Mouse (Mus musculus) intestine, embryonic 15.5 days (tissue): ENCODE data around the gene Zc2hc1c. TPM values are rescaled to one million over a fixed set of nuclear protein-coding genes. Genes with fewer than 3 reads are reported as not detected.
A peak's percentile ranks its signal among the peaks of the same experiment; 100 is the strongest.
"Not testable (repeated sequence)": the region's sequence is repeated elsewhere in the genome, so short reads cannot be mapped to it uniquely, and the experiment has no call there.

Experiments
- ATAC-seq: fragments of 200-750 bp; cut with Nextera tagmentation; 2 replicates; pipeline ENCODE4 v1.8.0; 2017; ENCODE audit warnings: moderate TSS enrichment, moderate library complexity
- H3K27ac ChIP-seq: fragments of 300-500 bp; sonication (generic); 2 replicates; pipeline ENCODE4 v1.5.1; 2015; ENCODE audit warnings: mild to moderate bottlenecking, inconsistent platforms
- H3K27me3 ChIP-seq: fragments of 300-500 bp; sonication (generic); replicated peaks from 2 replicates; pipeline ENCODE4 v1.6.1; 2015; ENCODE audit warnings: inconsistent platforms
- H3K36me3 ChIP-seq: fragments of 300-500 bp; sonication (generic); 2 replicates; pipeline ENCODE4 v1.6.1; 2015; ENCODE audit warnings: inconsistent platforms
- H3K4me1 ChIP-seq: fragments of 300-500 bp; sonication (generic); replicated peaks from 2 replicates; pipeline ENCODE4 v1.6.1; 2015; ENCODE audit warnings: inconsistent platforms
- H3K4me2 ChIP-seq: fragments of 300-500 bp; sonication (generic); replicated peaks from 2 replicates; pipeline ENCODE4 v1.6.1; 2015; ENCODE audit warnings: mild to moderate bottlenecking, inconsistent platforms
- H3K4me3 ChIP-seq: fragments of 300-500 bp; sonication (generic); replicated peaks from 2 replicates; pipeline ENCODE4 v1.5.1; 2015; ENCODE audit warnings: inconsistent platforms
- H3K9ac ChIP-seq: fragments of 300-500 bp; sonication (generic); 2 replicates; pipeline ENCODE4 v1.6.1; 2015; ENCODE audit warnings: inconsistent platforms
- H3K9me3 ChIP-seq: fragments of 300-500 bp; sonication (generic); 2 replicates; pipeline ENCODE4 v1.6.1; 2016; ENCODE audit warnings: inconsistent platforms
- WGBS: fragments of 180-500 bp; shearing (Covaris S2); methylation state at CpG from one replicate; pipeline ENCODE4 v1.1.7; 2015; 5-methylcytosine and 5-hydroxymethylcytosine counted together
- polyA plus RNA-seq: library from polyadenylated mRNA; unstranded; fragments of >200 nt; fragmentation: Nextera tagmentation; extraction: Ambion mirVana; gene quantifications from 2 replicates; pipeline ENCODE4 v1.2.1, GENCODE M21; 2015

Gene Zc2hc1c
- polyA plus RNA-seq, 1 experiment from 2014 or later, result 1.7 TPM

GRCm38 (mm10) chr12:85271132-85271842, 17.1 kb upstream of the Zc2hc1c start:
- 0 out of 2 replicates have a peak, but pooled peaks cover 5% of the 10 kb centered on the region for H3K4me1 ChIP-seq
- H3K4me3 ChIP-seq, result no peak overlapping the region
- no peak overlapping the region for H3K9ac ChIP-seq
- 71% methylated on average over 7 of the region's 7 CpGs for WGBS
- 0 out of 2 replicates have a peak, but pooled peaks cover 2% of the 10 kb centered on the region for H3K36me3 ChIP-seq
- H3K27me3 ChIP-seq, result no peaks in the 10 kb centered on the region
- H3K27ac ChIP-seq, result no peak overlapping the region
- H3K4me2 ChIP-seq, result no peak overlapping the region
- no peaks in the 10 kb centered on the region for H3K9me3 ChIP-seq
- no peak for ATAC-seq

- ATAC-seq, result no peak
- no peak overlapping the region for H3K27ac ChIP-seq
- WGBS, result 68% methylated on average over 4 of the region's 4 CpGs
Observed at GRCm38 (mm10) chr12:85271843-85272206, 16.6 kb upstream of the Zc2hc1c start.

GRCm38 (mm10) chr12:85273508-85273907, 14.9 kb upstream of the Zc2hc1c start:
- Histone ChIP-seq H3K36me3 (0 out of 2 replicates have a peak, but pooled peaks cover 2% of the 10 kb centered on the region), H3K9me3 (no peaks in the 10 kb centered on the region), H3K9ac (no peak overlapping the region), H3K27me3 (no peaks in the 10 kb centered on the region), H3K4me3 (no peak overlapping the region), H3K4me2 (no peak overlapping the region), H3K27ac (no peak overlapping the region), H3K4me1 (0 out of 2 replicates have a peak, but pooled peaks cover 5% of the 10 kb centered on the region)
- ATAC-seq, result no peak
- WGBS, result 62% methylated on average over 10 of the region's 10 CpGs

More at GRCm38 (mm10) chr12:85271843-85272206, 16.6 kb upstream of the Zc2hc1c start:
- H3K36me3 ChIP-seq, result 0 out of 2 replicates have a peak, but pooled peaks cover 2% of the 10 kb centered on the region
- H3K9me3 ChIP-seq, result no peaks in the 10 kb centered on the region
- H3K4me2 ChIP-seq, result no peak overlapping the region
- H3K9ac ChIP-seq, result no peak overlapping the region
- H3K4me3 ChIP-seq, result no peak overlapping the region
- H3K4me1 ChIP-seq, result 0 out of 2 replicates have a peak, but pooled peaks cover 5% of the 10 kb centered on the region
- H3K27me3 ChIP-seq, result no peaks in the 10 kb centered on the region

- peaks cover 6% of the 10 kb centered on the region; the same call in 1 of the 2 replicates for H3K4me1 ChIP-seq
- no peaks in the 10 kb centered on the region for H3K27me3 ChIP-seq
- no peaks in the 10 kb centered on the region for H3K9me3 ChIP-seq
- no peak for ATAC-seq
- no peak overlapping the region for H3K27ac ChIP-seq
- H3K4me3 ChIP-seq, result no peak overlapping the region
- 86% methylated on average over 5 of the region's 5 CpGs for WGBS
- H3K4me2 ChIP-seq, result no peak overlapping the region
- H3K36me3 ChIP-seq, result 0 out of 2 replicates have a peak, but pooled peaks cover 2% of the 10 kb centered on the region
- H3K9ac ChIP-seq, result no peak overlapping the region
Observed at GRCm38 (mm10) chr12:85276273-85276672, 12.1 kb upstream of the Zc2hc1c start.

GRCm38 (mm10) chr12:85278919-85279318, 9.5 kb upstream of the Zc2hc1c start:
- peaks cover 6% of the 10 kb centered on the region; the same call in 1 of the 2 replicates for H3K4me1 ChIP-seq
- 93% methylated on average over 10 of the region's 10 CpGs for WGBS
- H3K9ac ChIP-seq, result no peak overlapping the region
- H3K27me3 ChIP-seq, result no peaks in the 10 kb centered on the region
- H3K4me3 ChIP-seq, result no peak overlapping the region
- H3K27ac ChIP-seq, result no peak overlapping the region
- no peak overlapping the region for H3K4me2 ChIP-seq
- no peaks in the 10 kb centered on the region for H3K9me3 ChIP-seq
- ATAC-seq, result no peak
- H3K36me3 ChIP-seq, result 0 out of 2 replicates have a peak, but pooled peaks cover 2% of the 10 kb centered on the region

- Histone ChIP-seq H3K9me3 (no peaks in the 10 kb centered on the region), H3K27ac (peak overlapping the region; percentile 86; the same call in 1 of the 2 replicates), H3K9ac (peak overlapping the region; percentile 87), H3K4me2 (peak overlapping the region; percentile 91), H3K4me1 (peaks cover 6% of the 10 kb centered on the region; the same call in 1 of the 2 replicates), H3K4me3 (peak overlapping the region; percentile 74), H3K36me3 (0 out of 2 replicates have a peak, but pooled peaks cover 1% of the 10 kb centered on the region), H3K27me3 (no peaks in the 10 kb centered on the region)
- 6% methylated on average over 10 of the region's 10 CpGs for WGBS
- peak; percentile 40; the same call in 1 of the 2 replicates for ATAC-seq
Observed at GRCm38 (mm10) chr12:85279396-85280080, 8.9 kb upstream of the Zc2hc1c start.

- H3K4me2 ChIP-seq, result peak overlapping the region; percentile 91
- no peaks in the 10 kb centered on the region for H3K27me3 ChIP-seq
- peaks cover 6% of the 10 kb centered on the region; the same call in 1 of the 2 replicates for H3K4me1 ChIP-seq
- ATAC-seq, result peak; percentile 100
- under 1% methylated on average over 31 of the region's 31 CpGs for WGBS
- no peaks in the 10 kb centered on the region for H3K9me3 ChIP-seq
- H3K4me3 ChIP-seq, result peak overlapping the region; percentile 74
- H3K9ac ChIP-seq, result peak overlapping the region; percentile 87
- H3K36me3 ChIP-seq, result no peaks in the 10 kb centered on the region
- H3K27ac ChIP-seq, result peak overlapping the region; percentile 86
Observed at GRCm38 (mm10) chr12:85280105-85280844, 8.1 kb upstream of the Zc2hc1c start.

- H3K36me3 ChIP-seq, result no peaks in the 10 kb centered on the region
- no peak overlapping the region for H3K9ac ChIP-seq
- H3K27ac ChIP-seq, result no peak overlapping the region
- no peak overlapping the region for H3K4me3 ChIP-seq
- ATAC-seq, result no peak; the same call in 1 of the 2 replicates
- H3K4me1 ChIP-seq, result peaks cover 6% of the 10 kb centered on the region; the same call in 1 of the 2 replicates
- H3K9me3 ChIP-seq, result no peaks in the 10 kb centered on the region
- H3K27me3 ChIP-seq, result no peaks in the 10 kb centered on the region
- H3K4me2 ChIP-seq, result peak overlapping the region; percentile 91; the same call in 1 of the 2 replicates
- 58% methylated on average over 12 of the region's 12 CpGs for WGBS
Observed at GRCm38 (mm10) chr12:85280845-85281651, 7.3 kb upstream of the Zc2hc1c start.

- H3K27ac ChIP-seq, H3K9me3 ChIP-seq, H3K27me3 ChIP-seq, H3K4me2 ChIP-seq, H3K4me1 ChIP-seq, H3K4me3 ChIP-seq, H3K36me3 ChIP-seq, H3K9ac ChIP-seq, ATAC-seq: not testable (repeated sequence)
- 86% methylated on average over 2 of the region's 4 CpGs for WGBS
Observed at GRCm38 (mm10) chr12:85281756-85282155, 6.6 kb upstream of the Zc2hc1c start.

GRCm38 (mm10) chr12:85284331-85284730, 4.1 kb upstream of the Zc2hc1c start:
- Histone ChIP-seq H3K4me3 (no peak overlapping the region), H3K4me1 (peaks cover 15% of the 10 kb centered on the region), H3K9me3 (no peaks in the 10 kb centered on the region), H3K4me2 (no peak overlapping the region), H3K36me3 (no peaks in the 10 kb centered on the region), H3K27ac (no peak overlapping the region), H3K27me3 (no peaks in the 10 kb centered on the region), H3K9ac (no peak overlapping the region)
- no peak for ATAC-seq
- WGBS, result 68% methylated on average over 8 of the region's 8 CpGs

- H3K27me3 ChIP-seq, result no peaks in the 10 kb centered on the region
- no peak overlapping the region for H3K4me2 ChIP-seq
- H3K36me3 ChIP-seq, result no peaks in the 10 kb centered on the region
- H3K9me3 ChIP-seq, result no peaks in the 10 kb centered on the region
- no peak for ATAC-seq
- 86% methylated on average over 4 of the region's 4 CpGs for WGBS
- H3K4me1 ChIP-seq, result peaks cover 14% of the 10 kb centered on the region; the same call in 1 of the 2 replicates
- no peak overlapping the region for H3K27ac ChIP-seq
- H3K9ac ChIP-seq, result no peak overlapping the region
- H3K4me3 ChIP-seq, result no peak overlapping the region
Observed at GRCm38 (mm10) chr12:85284996-85285395, 3.4 kb upstream of the Zc2hc1c start.
